Mouse (Mus musculus): ENCODE data around the gene Olfr1386.
"Not testable (repeated sequence)": the region's sequence is repeated elsewhere in the genome, so short reads cannot be mapped to it uniquely, and the experiment has no call there.

Gene Olfr1386

GRCm38 (mm10) chr11:49464746-49465145, at the start of gene Olfr1386:
Olfr1386 (plus strand) TSS chr11:49465046.
- in situ Hi-C loops (cut with MboI, MseI), result not testable (repeated sequence)

- in situ Hi-C loops (cut with MboI, MseI), result no loop called here
Measured at GRCm38 (mm10) chr11:49422767-49423166, 42.1 kb upstream of the Olfr1386 start, which contains the start of gene Olfr1389. Olfr1389 (plus strand) TSS chr11:49423067.

GRCm38 (mm10) chr11:49425257-49425927, 39.5 kb upstream of the Olfr1386 start:
- in situ Hi-C loops (cut with MboI, MseI), result no loop called here

GRCm38 (mm10) chr11:49429641-49430040, 35.2 kb upstream of the Olfr1386 start:
- in situ Hi-C loops (cut with MboI, MseI), result no loop called here

- in situ Hi-C loops (cut with MboI, MseI), result no loop called here
Measured at GRCm38 (mm10) chr11:49436411-49436810, 28.4 kb upstream of the Olfr1386 start, which contains the start of gene Olfr1388. Olfr1388 (plus strand) TSS chr11:49436624.

GRCm38 (mm10) chr11:49455043-49455442, 9.8 kb upstream of the Olfr1386 start, which contains the start of gene Olfr1387:
Olfr1387 (plus strand) TSS chr11:49455343.
- in situ Hi-C loops (cut with MboI, MseI), result no loop called here

- in situ Hi-C loops (cut with MboI, MseI), result no loop called here
Measured at GRCm38 (mm10) chr11:49485973-49486372, 21.1 kb downstream of the Olfr1386 start.

- in situ Hi-C loops (cut with MboI, MseI), result not testable (repeated sequence)
Measured at GRCm38 (mm10) chr11:49488770-49489169, 23.9 kb downstream of the Olfr1386 start, which contains the start of gene Olfr1385. Olfr1385 (plus strand) TSS chr11:49489070.

- in situ Hi-C loops (cut with MboI, MseI), result no loop called here
Measured at GRCm38 (mm10) chr11:49518086-49518485, 53.2 kb downstream of the Olfr1386 start.

GRCm38 (mm10) chr11:49519348-49519747, 54.5 kb downstream of the Olfr1386 start, which contains the start of gene Olfr1383:
Olfr1383 (plus strand) TSS chr11:49519648.
- in situ Hi-C loops (cut with MboI, MseI), result no loop called here

All from T-helper 1 cell (primary cell).